Mouse (Mus musculus) intestine, embryonic 16.5 days (tissue): ENCODE data around the gene Imp3. TPM values are rescaled to one million over a fixed set of nuclear protein-coding genes. Genes with fewer than 3 reads are reported as not detected.
A peak's percentile ranks its signal among the peaks of the same experiment; 100 is the strongest.

Experiments
- ATAC-seq: fragments of 200-750 bp; cut with Nextera tagmentation; 2 replicates; pipeline ENCODE4 v1.8.0; 2017; ENCODE audit warnings: moderate TSS enrichment, moderate library complexity
- H3K27ac ChIP-seq: fragments of 300-500 bp; sonication (generic); 2 replicates; pipeline ENCODE4 v1.5.1; 2014; ENCODE audit warnings: mild to moderate bottlenecking, low read length
- H3K27me3 ChIP-seq: fragments of 300-500 bp; sonication (generic); replicated peaks from 2 replicates; pipeline ENCODE4 v1.6.1; 2014; ENCODE audit warnings: low read length, control low read depth, mixed read lengths; ENCODE audit not compliant: control insufficient read depth, insufficient read depth
- H3K36me3 ChIP-seq: fragments of 300-500 bp; sonication (generic); 2 replicates; pipeline ENCODE4 v1.6.1; 2014; ENCODE audit warnings: low read length, control low read depth; ENCODE audit not compliant: control insufficient read depth, insufficient read depth
- H3K4me1 ChIP-seq: fragments of 300-500 bp; sonication (generic); 2 replicates; pipeline ENCODE4 v1.6.1; 2014; ENCODE audit warnings: low read length, control low read depth, mixed read lengths; ENCODE audit not compliant: control insufficient read depth, insufficient read depth
- H3K4me2 ChIP-seq: fragments of 300-500 bp; sonication (generic); 2 replicates; pipeline ENCODE4 v1.6.1; 2014; ENCODE audit warnings: low read depth, low read length, control low read depth
- H3K4me3 ChIP-seq: fragments of 300-500 bp; sonication (generic); 2 replicates; pipeline ENCODE4 v1.5.1; 2014; ENCODE audit warnings: mild to moderate bottlenecking, low read length
- H3K9ac ChIP-seq: fragments of 300-500 bp; sonication (generic); 2 replicates; pipeline ENCODE4 v1.6.1; 2014; ENCODE audit warnings: low read depth, low read length
- H3K9me3 ChIP-seq: fragments of 300-500 bp; sonication (generic); 2 replicates; pipeline ENCODE4 v1.6.1; 2016; ENCODE audit warnings: low read length, control low read depth; ENCODE audit not compliant: control insufficient read depth
- WGBS: fragments of 180-500 bp; shearing (Covaris S2); extraction: QIAGEN DNeasy Blood & Tissue Kit; methylation state at CpG from one replicate; pipeline ENCODE4 v1.1.7; 2014; 5-methylcytosine and 5-hydroxymethylcytosine counted together
- polyA plus RNA-seq: library from polyadenylated mRNA; unstranded; fragments of >200 nt; fragmentation: Nextera tagmentation; extraction: Ambion mirVana; gene quantifications from 2 replicates; pipeline ENCODE4 v1.2.1, GENCODE M21; 2015

Imp3 gene
- polyA plus RNA-seq = 60.9 and 67.2 TPM in 2 replicates

GRCm38 (mm10) chr9:56937223-56938160 is at the start of gene Imp3:
Gene Imp3, plus strand, starts transcription at chr9:56937475.
- peak within 1 kb of the TSS; percentile 86 for H3K9ac ChIP-seq
- no peaks in the 10 kb centered on the region for H3K36me3 ChIP-seq
- H3K27ac ChIP-seq = peak within 1 kb of the TSS; percentile 89
- H3K9me3 ChIP-seq = no peaks in the 10 kb centered on the region
- peaks cover 10% of the 10 kb centered on the region for H3K4me1 ChIP-seq
- under 1% methylated on average over 73 of the region's 73 CpGs for WGBS
- no peaks in the 10 kb centered on the region for H3K27me3 ChIP-seq
- H3K4me3 ChIP-seq = peak within 1 kb of the TSS; percentile 82
- peak; percentile 95 for ATAC-seq
- peak within 1 kb of the TSS; percentile 80 for H3K4me2 ChIP-seq

- Histone ChIP-seq H3K27me3 (no peaks in the 10 kb centered on the region), H3K27ac (no peak overlapping the region), H3K9me3 (no peaks in the 10 kb centered on the region), H3K9ac (no peak overlapping the region), H3K4me2 (no peak overlapping the region), H3K4me3 (no peak overlapping the region), H3K36me3 (0 out of 2 replicates have a peak, but pooled peaks cover 3% of the 10 kb centered on the region), H3K4me1 (peaks cover 13% of the 10 kb centered on the region)
- ATAC-seq = no peak
- WGBS = 96% methylated on average over 16 of the region's 16 CpGs
These were observed 49.7 kb upstream of the Imp3 start for GRCm38 (mm10) chr9:56887581-56887980.

GRCm38 (mm10) chr9:56889817-56890216 is 47.5 kb upstream of the Imp3 start:
- Histone ChIP-seq H3K27me3 (no peaks in the 10 kb centered on the region), H3K9ac (0 out of 2 replicates have a peak overlapping the region, but pooled peaks have one; percentile 10), H3K4me3 (no peak overlapping the region), H3K27ac (no peak overlapping the region), H3K36me3 (0 out of 2 replicates have a peak, but pooled peaks cover 3% of the 10 kb centered on the region), H3K9me3 (no peaks in the 10 kb centered on the region), H3K4me2 (peak overlapping the region; percentile 26), H3K4me1 (peaks cover 2% of the 10 kb centered on the region; the same call in 1 of the 2 replicates)
- peak; percentile 63 for ATAC-seq
- 11% methylated on average over 14 of the region's 14 CpGs for WGBS

- no peak for ATAC-seq
- 64% methylated on average over 11 of the region's 11 CpGs for WGBS
- H3K9ac ChIP-seq = no peak overlapping the region
- no peak overlapping the region for H3K4me2 ChIP-seq
- peaks cover 2% of the 10 kb centered on the region; the same call in 1 of the 2 replicates for H3K4me1 ChIP-seq
- H3K36me3 ChIP-seq = 0 out of 2 replicates have a peak, but pooled peaks cover 3% of the 10 kb centered on the region
- no peaks in the 10 kb centered on the region for H3K27me3 ChIP-seq
- H3K4me3 ChIP-seq = no peak overlapping the region
- H3K27ac ChIP-seq = no peak overlapping the region
- H3K9me3 ChIP-seq = no peaks in the 10 kb centered on the region
These were observed 46.6 kb upstream of the Imp3 start for GRCm38 (mm10) chr9:56890522-56891250.

- H3K9ac ChIP-seq = peak overlapping the region; percentile 48; the same call in 1 of the 2 replicates
- H3K4me2 ChIP-seq = no peak overlapping the region
- H3K9me3 ChIP-seq = no peaks in the 10 kb centered on the region
- ATAC-seq = peak; percentile 39
- H3K4me3 ChIP-seq = no peak overlapping the region
- no peaks in the 10 kb centered on the region for H3K27me3 ChIP-seq
- 0 out of 2 replicates have a peak, but pooled peaks cover 3% of the 10 kb centered on the region for H3K36me3 ChIP-seq
- peaks cover 2% of the 10 kb centered on the region; the same call in 1 of the 2 replicates for H3K4me1 ChIP-seq
- H3K27ac ChIP-seq = no peak overlapping the region
- 40% methylated on average over 12 of the region's 12 CpGs for WGBS
These were observed 45.7 kb upstream of the Imp3 start for GRCm38 (mm10) chr9:56891517-56892011.

GRCm38 (mm10) chr9:56892111-56892510 is 45.2 kb upstream of the Imp3 start:
- no peak overlapping the region for H3K27ac ChIP-seq
- no peaks in the 10 kb centered on the region for H3K27me3 ChIP-seq
- H3K9me3 ChIP-seq = no peaks in the 10 kb centered on the region
- no peak overlapping the region for H3K4me3 ChIP-seq
- peaks cover 2% of the 10 kb centered on the region; the same call in 1 of the 2 replicates for H3K4me1 ChIP-seq
- no peaks in the 10 kb centered on the region for H3K36me3 ChIP-seq
- H3K4me2 ChIP-seq = no peak overlapping the region
- WGBS = 90% methylated on average over 10 of the region's 10 CpGs
- no peak overlapping the region for H3K9ac ChIP-seq
- no peak for ATAC-seq

GRCm38 (mm10) chr9:56893313-56893712 is 44.0 kb upstream of the Imp3 start:
- Histone ChIP-seq H3K4me1 (peaks cover 2% of the 10 kb centered on the region; the same call in 1 of the 2 replicates), H3K9me3 (no peaks in the 10 kb centered on the region), H3K27me3 (no peaks in the 10 kb centered on the region), H3K4me2 (no peak overlapping the region), H3K4me3 (no peak overlapping the region), H3K9ac (no peak overlapping the region), H3K27ac (no peak overlapping the region), H3K36me3 (no peaks in the 10 kb centered on the region)
- WGBS = 77% methylated on average over 8 of the region's 8 CpGs
- no peak for ATAC-seq

- Histone ChIP-seq H3K9me3 (no peaks in the 10 kb centered on the region), H3K4me3 (no peak overlapping the region), H3K27ac (no peak overlapping the region), H3K9ac (no peak overlapping the region), H3K27me3 (no peaks in the 10 kb centered on the region), H3K36me3 (no peaks in the 10 kb centered on the region), H3K4me1 (peaks cover 2% of the 10 kb centered on the region; the same call in 1 of the 2 replicates), H3K4me2 (no peak overlapping the region)
- no peak for ATAC-seq
- WGBS = 18% methylated on average over 3 of the region's 3 CpGs
These were observed 43.3 kb upstream of the Imp3 start for GRCm38 (mm10) chr9:56894006-56894405.

GRCm38 (mm10) chr9:56896779-56897178 is 40.5 kb upstream of the Imp3 start:
- 91% methylated on average over 12 of the region's 12 CpGs for WGBS

More at GRCm38 (mm10) chr9:56896779-56897178, 40.5 kb upstream of the Imp3 start:
- ATAC-seq = no peak
- no peak overlapping the region for H3K4me2 ChIP-seq
- no peaks in the 10 kb centered on the region for H3K27me3 ChIP-seq
- H3K36me3 ChIP-seq = no peaks in the 10 kb centered on the region
- no peak overlapping the region for H3K9ac ChIP-seq
- H3K27ac ChIP-seq = no peak overlapping the region
- no peaks in the 10 kb centered on the region for H3K9me3 ChIP-seq
- no peak overlapping the region for H3K4me3 ChIP-seq
- peaks cover 9% of the 10 kb centered on the region; the same call in 1 of the 2 replicates for H3K4me1 ChIP-seq
